Mouse (Mus musculus) megakaryocyte, embryonic 14.5 days (primary cell): ENCODE measurements around the gene Sh3bp4. TPM values are rescaled to one million over a fixed set of nuclear protein-coding genes. Genes with fewer than 3 reads are reported as not detected.

ENCODE experiments used
- H3K27me3 ChIP-seq: replicated peaks from 2 replicates; pipeline ENCODE3; 2012; ENCODE audit warnings: inconsistent platforms
- H3K36me3 ChIP-seq: replicated peaks from 2 replicates; pipeline ENCODE3; 2012; ENCODE audit warnings: low read length, inconsistent platforms, mixed read lengths
- H3K4me1 ChIP-seq: 2 replicates; pipeline ENCODE4 v1.6.1; 2012; ENCODE audit warnings: inconsistent platforms
- H3K4me3 ChIP-seq: replicated peaks from 2 replicates; pipeline ENCODE3; 2012; ENCODE audit warnings: moderate library complexity, mild to moderate bottlenecking, inconsistent platforms
- H3K9me3 ChIP-seq: 2 replicates; pipeline ENCODE4 v1.6.1; 2012; ENCODE audit warnings: inconsistent platforms
- FLI1 ChIP-seq: IDR thresholded peaks from 2 replicates; pipeline ENCODE4 v1.6.1; 2012; ENCODE audit warnings: low read length, inconsistent platforms, mixed read lengths
- GATA1 ChIP-seq: IDR thresholded peaks from 3 replicates; pipeline ENCODE4 v1.6.1; 2012; ENCODE audit warnings: mixed read lengths, low read length, inconsistent platforms, borderline replicate concordance
- polyA plus RNA-seq: library from polyadenylated mRNA; stranded (reverse); fragments of >175 nt; gene quantifications from 2 replicates; pipeline ENCODE4 v1.2.3, GENCODE M21; 2012; ENCODE audit warnings: low replicate concordance; ENCODE audit not compliant: insufficient read depth

The Sh3bp4 gene
- polyA plus RNA-seq, 1 experiment: 0.21 TPM

DNA sequence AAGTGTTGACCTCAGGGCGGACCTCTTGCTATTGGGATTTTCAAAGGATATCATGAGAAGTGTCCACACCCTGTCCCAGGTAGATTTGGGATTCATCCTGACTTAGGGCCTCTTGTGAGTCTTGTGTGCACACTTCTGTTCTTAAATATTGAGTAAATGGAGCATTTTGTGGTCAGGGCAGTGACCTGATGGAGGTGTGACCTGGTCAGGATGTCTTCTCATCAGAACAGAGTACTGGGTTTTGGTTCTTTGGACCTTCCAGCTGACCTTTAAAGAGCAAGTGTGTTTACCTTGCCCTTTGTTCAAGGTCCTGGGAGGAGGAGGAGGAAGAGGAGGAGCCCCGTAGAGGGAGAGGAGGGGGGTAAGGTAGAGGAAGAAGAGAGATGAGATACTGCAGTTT lies 9.0 kb downstream of the Sh3bp4 start:
- TF ChIP-seq GATA1 (no peak), FLI1 (no peak)
- H3K9me3 ChIP-seq: peaks cover under 1% of the 10 kb centered on the region
- no peaks in the 10 kb centered on the region for H3K36me3 ChIP-seq
- H3K4me1 ChIP-seq: no peaks in the 10 kb centered on the region
- H3K27me3 ChIP-seq: peaks cover 20% of the 10 kb centered on the region
- no peak overlapping the region for H3K4me3 ChIP-seq

- no peak overlapping the region for H3K4me3 ChIP-seq
- no peaks in the 10 kb centered on the region for H3K36me3 ChIP-seq
- peaks cover 20% of the 10 kb centered on the region for H3K27me3 ChIP-seq
- no peaks in the 10 kb centered on the region for H3K9me3 ChIP-seq
- TF ChIP-seq GATA1 (no peak), FLI1 (no peak)
- no peaks in the 10 kb centered on the region for H3K4me1 ChIP-seq
Observed at GRCm38 (mm10) chr1:89080371-89080770, 10.2 kb downstream of the Sh3bp4 start.

- TF ChIP-seq FLI1 (no peak), GATA1 (no peak)
- no peaks in the 10 kb centered on the region for H3K9me3 ChIP-seq
- H3K27me3 ChIP-seq: peaks cover 19% of the 10 kb centered on the region
- H3K4me3 ChIP-seq: no peak overlapping the region
- no peaks in the 10 kb centered on the region for H3K36me3 ChIP-seq
- no peaks in the 10 kb centered on the region for H3K4me1 ChIP-seq
Observed at GRCm38 (mm10) chr1:89080795-89081194, 10.6 kb downstream of the Sh3bp4 start.

DNA sequence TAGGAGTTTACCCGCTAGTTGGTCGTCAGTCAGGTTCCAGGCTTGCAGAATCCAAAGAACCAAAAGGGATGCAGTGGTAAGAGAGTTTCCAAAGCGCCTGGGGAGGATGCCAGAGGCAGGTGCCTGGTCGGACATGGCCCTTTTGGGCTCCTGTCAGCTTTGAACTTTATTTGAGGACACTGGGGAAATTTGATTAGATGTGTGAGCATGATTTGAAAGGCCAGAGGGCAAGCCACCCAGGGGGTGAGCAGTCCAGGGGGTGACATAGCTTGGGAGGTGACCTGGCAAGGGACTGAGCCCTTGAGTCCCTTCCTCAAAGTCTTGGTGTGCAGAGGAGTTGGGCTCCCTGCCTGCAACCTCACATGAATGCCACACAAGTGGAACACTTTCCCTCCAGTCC lies 11.2 kb downstream of the Sh3bp4 start:
- no peak for TF ChIP-seq FLI1
- TF ChIP-seq GATA1: no peak
- Histone ChIP-seq H3K9me3 (no peaks in the 10 kb centered on the region), H3K27me3 (peaks cover 17% of the 10 kb centered on the region), H3K36me3 (no peaks in the 10 kb centered on the region), H3K4me1 (no peaks in the 10 kb centered on the region), H3K4me3 (no peak overlapping the region)

- Histone ChIP-seq H3K36me3 (no peaks in the 10 kb centered on the region), H3K4me3 (no peak overlapping the region), H3K9me3 (no peaks in the 10 kb centered on the region), H3K27me3 (peaks cover 15% of the 10 kb centered on the region), H3K4me1 (no peaks in the 10 kb centered on the region)
- TF ChIP-seq GATA1 (no peak), FLI1 (no peak)
Observed at GRCm38 (mm10) chr1:89082171-89082882, 12.1 kb downstream of the Sh3bp4 start.

GRCm38 (mm10) chr1:89086575-89087153 lies 16.4 kb downstream of the Sh3bp4 start:
- Histone ChIP-seq H3K4me3 (no peak overlapping the region), H3K27me3 (peaks cover 12% of the 10 kb centered on the region), H3K36me3 (no peaks in the 10 kb centered on the region), H3K9me3 (no peaks in the 10 kb centered on the region), H3K4me1 (no peaks in the 10 kb centered on the region)
- TF ChIP-seq FLI1: no peak
- no peak for TF ChIP-seq GATA1

- Histone ChIP-seq H3K27me3 (peaks cover 12% of the 10 kb centered on the region), H3K4me1 (no peaks in the 10 kb centered on the region), H3K9me3 (no peaks in the 10 kb centered on the region), H3K36me3 (no peaks in the 10 kb centered on the region), H3K4me3 (no peak overlapping the region)
- TF ChIP-seq GATA1 (no peak), FLI1 (no peak)
Observed at GRCm38 (mm10) chr1:89088144-89088543, 17.9 kb downstream of the Sh3bp4 start.

GRCm38 (mm10) chr1:89088748-89089288 lies 18.6 kb downstream of the Sh3bp4 start:
- H3K4me3 ChIP-seq: no peak overlapping the region
- TF ChIP-seq FLI1: no peak
- no peak for TF ChIP-seq GATA1
- no peaks in the 10 kb centered on the region for H3K9me3 ChIP-seq

GRCm38 (mm10) chr1:89089821-89090600 lies 19.8 kb downstream of the Sh3bp4 start:
- Histone ChIP-seq H3K4me1 (no peaks in the 10 kb centered on the region), H3K4me3 (no peak overlapping the region), H3K36me3 (no peaks in the 10 kb centered on the region), H3K27me3 (peaks cover 15% of the 10 kb centered on the region), H3K9me3 (no peaks in the 10 kb centered on the region)
- TF ChIP-seq FLI1 (no peak), GATA1 (no peak)

More at GRCm38 (mm10) chr1:89088748-89089288, 18.6 kb downstream of the Sh3bp4 start:
- Histone ChIP-seq H3K36me3 (no peaks in the 10 kb centered on the region), H3K4me1 (no peaks in the 10 kb centered on the region), H3K27me3 (peaks cover 12% of the 10 kb centered on the region)
